Mouse (Mus musculus) CD4-positive naive resting alpha-beta T cell, adult 76 days (primary cell): ENCODE results near the gene Jpt2. TPM values are rescaled to one million over a fixed set of nuclear protein-coding genes. Genes with fewer than 3 reads are reported as not detected.

Experiments used
- total RNA-seq: library from RNA; stranded (reverse); gene quantifications from one replicate; pipeline ENCODE4 v1.2.4, GENCODE M21; 2023

The Jpt2 gene
- total RNA-seq: 22.7 TPM

GRCm38 (mm10) chr17:24960135-24960851, at the start of gene Jpt2:
TSS of gene Jpt2 (minus strand) at chr17:24960689.

GRCm38 (mm10) chr17:24936259-24937237, 23.9 kb downstream of the Jpt2 start, which contains the start of gene Mapk8ip3:
TSS of gene Mapk8ip3 (minus strand) at chr17:24936977.

GRCm38 (mm10) chr17:24896241-24896992, 64.1 kb downstream of the Jpt2 start, which contains the start of gene Nme3:
TSS of gene Nme3 (plus strand) at chr17:24896500.

GRCm38 (mm10) chr17:24894995-24895547, 65.4 kb downstream of the Jpt2 start, which contains the start of the genes Eme2 and Mrps34:
TSS of gene Eme2 (minus strand) at chr17:24895087.
TSS of gene Mrps34 (plus strand) at chr17:24895116.

Other genes starting within 250 kb of the Jpt2 start
- not detected for gene Rnf151, start 242.6 kb downstream of the Jpt2 start, total RNA-seq
- gene Rps2, start 242.6 kb downstream of the Jpt2 start, total RNA-seq: 1,468 TPM
- 64.9 TPM for gene Ndufb10, start 236.2 kb downstream of the Jpt2 start, total RNA-seq
- not detected for gene Rpl3l, start 232.9 kb downstream of the Jpt2 start, total RNA-seq
- gene Msrb1, start 224.0 kb downstream of the Jpt2 start, total RNA-seq: 31.3 TPM
- gene Hs3st6, start 207.7 kb downstream of the Jpt2 start, total RNA-seq: not detected
- gene Meiob, start 156.4 kb downstream of the Jpt2 start, total RNA-seq: not detected
- gene Hagh, start 120.5 kb downstream of the Jpt2 start, total RNA-seq: 29.9 TPM
- gene Fahd1, start 110.3 kb downstream of the Jpt2 start, total RNA-seq: 2.1 TPM
- not detected for gene Igfals, start 94.7 kb downstream of the Jpt2 start, total RNA-seq
- 56.2 TPM for gene Nubp2, start 74.3 kb downstream of the Jpt2 start, total RNA-seq
- 27.0 TPM for gene Spsb3, start 74.0 kb downstream of the Jpt2 start, total RNA-seq
- 66.7 TPM for gene Eme2, start 65.6 kb downstream of the Jpt2 start, total RNA-seq
- gene Mrps34, start 65.6 kb downstream of the Jpt2 start, total RNA-seq: 40.3 TPM
- gene Nme3, start 64.2 kb downstream of the Jpt2 start, total RNA-seq: 15.3 TPM
- 222 TPM for gene Mapk8ip3, start 23.7 kb downstream of the Jpt2 start, total RNA-seq
- gene Cramp1l, start 55.1 kb upstream of the Jpt2 start, total RNA-seq: 35.0 TPM
- gene Ift140, start 55.4 kb upstream of the Jpt2 start, total RNA-seq: 23.8 TPM
- gene Tmem204, start 122.9 kb upstream of the Jpt2 start, total RNA-seq: not detected
- 37.1 TPM for gene Telo2, start 155.3 kb upstream of the Jpt2 start, total RNA-seq
- not detected for gene Ptx4, start 160.1 kb upstream of the Jpt2 start, total RNA-seq
- 33.9 TPM for gene Clcn7, start 172.7 kb upstream of the Jpt2 start, total RNA-seq
- gene Ccdc154, start 201.8 kb upstream of the Jpt2 start, total RNA-seq: 0.29 TPM
- not detected for gene Gm38655, start 214.8 kb upstream of the Jpt2 start, total RNA-seq
- gene BC003965, start 223.9 kb upstream of the Jpt2 start, total RNA-seq: 10.6 TPM
- gene Unkl, start 227.7 kb upstream of the Jpt2 start, total RNA-seq: 97.5 TPM